Mouse (Mus musculus): ENCODE results near the gene Gpc5.

- TF ChIP-seq CTCF (IDR thresholded peaks at IDR 0.05; ENCODE audit: low read depth): no peak
- TF ChIP-seq EP300 (IDR thresholded peaks at IDR 0.05; ENCODE audit: low read depth): no peak
These were observed 541.3 kb downstream of the Gpc5 start for GRCm38 (mm10) chr14:115633311-115633710.
